Mouse (Mus musculus) megakaryocyte, embryonic 14.5 days (primary cell): ENCODE results near the gene Cldn1. TPM values are rescaled to one million over a fixed set of nuclear protein-coding genes. Genes with fewer than 3 reads are reported as not detected.

Source experiments
- H3K27me3 ChIP-seq: replicated peaks from 2 replicates; pipeline ENCODE3; 2012; ENCODE audit warnings: inconsistent platforms
- H3K36me3 ChIP-seq: replicated peaks from 2 replicates; pipeline ENCODE3; 2012; ENCODE audit warnings: low read length, inconsistent platforms, mixed read lengths
- H3K4me1 ChIP-seq: 2 replicates; pipeline ENCODE4 v1.6.1; 2012; ENCODE audit warnings: inconsistent platforms
- H3K4me3 ChIP-seq: replicated peaks from 2 replicates; pipeline ENCODE3; 2012; ENCODE audit warnings: moderate library complexity, mild to moderate bottlenecking, inconsistent platforms
- H3K9me3 ChIP-seq: 2 replicates; pipeline ENCODE4 v1.6.1; 2012; ENCODE audit warnings: inconsistent platforms
- FLI1 ChIP-seq: IDR thresholded peaks from 2 replicates; pipeline ENCODE4 v1.6.1; 2012; ENCODE audit warnings: low read length, inconsistent platforms, mixed read lengths
- GATA1 ChIP-seq: IDR thresholded peaks from 3 replicates; pipeline ENCODE4 v1.6.1; 2012; ENCODE audit warnings: mixed read lengths, low read length, inconsistent platforms, borderline replicate concordance
- polyA plus RNA-seq: library from polyadenylated mRNA; stranded (reverse); fragments of >175 nt; gene quantifications from 2 replicates; pipeline ENCODE4 v1.2.3, GENCODE M21; 2012; ENCODE audit warnings: low replicate concordance; ENCODE audit not compliant: insufficient read depth

Cldn1 gene
- polyA plus RNA-seq, 1 experiment = not detected

GRCm38 (mm10) chr16:26369044-26369730 lies 2.5 kb downstream of the Cldn1 start:
- Histone ChIP-seq H3K4me3 (no peak overlapping the region), H3K36me3 (no peaks in the 10 kb centered on the region), H3K27me3 (peaks cover 5% of the 10 kb centered on the region), H3K4me1 (peaks cover 5% of the 10 kb centered on the region; the same call in 1 of the 2 replicates), H3K9me3 (no peaks in the 10 kb centered on the region)
- TF ChIP-seq GATA1 = no peak

GRCm38 (mm10) chr16:26368121-26368520 lies 3.5 kb downstream of the Cldn1 start:
- Histone ChIP-seq H3K4me1 (peaks cover 5% of the 10 kb centered on the region; the same call in 1 of the 2 replicates), H3K4me3 (no peak overlapping the region), H3K27me3 (peaks cover 5% of the 10 kb centered on the region), H3K36me3 (no peaks in the 10 kb centered on the region), H3K9me3 (no peaks in the 10 kb centered on the region)
- TF ChIP-seq GATA1 (no peak), FLI1 (no peak)

- no peak for TF ChIP-seq GATA1
- no peak for TF ChIP-seq FLI1
- Histone ChIP-seq H3K36me3 (no peaks in the 10 kb centered on the region), H3K4me1 (no peaks in the 10 kb centered on the region), H3K9me3 (peaks cover 2% of the 10 kb centered on the region; the same call in 1 of the 2 replicates), H3K27me3 (no peaks in the 10 kb centered on the region), H3K4me3 (no peak overlapping the region)
Observed at GRCm38 (mm10) chr16:26360694-26361093, 10.9 kb downstream of the Cldn1 start.

- TF ChIP-seq FLI1 = no peak
- TF ChIP-seq GATA1 = no peak
- Histone ChIP-seq H3K36me3 (no peaks in the 10 kb centered on the region), H3K27me3 (no peaks in the 10 kb centered on the region), H3K4me1 (no peaks in the 10 kb centered on the region), H3K9me3 (peaks cover 2% of the 10 kb centered on the region; the same call in 1 of the 2 replicates), H3K4me3 (no peak overlapping the region)
Observed at GRCm38 (mm10) chr16:26359619-26360018, 12.0 kb downstream of the Cldn1 start.

GRCm38 (mm10) chr16:26358898-26359297 lies 12.7 kb downstream of the Cldn1 start:
- Histone ChIP-seq H3K4me3 (no peak overlapping the region), H3K36me3 (no peaks in the 10 kb centered on the region), H3K27me3 (no peaks in the 10 kb centered on the region), H3K9me3 (peaks cover 2% of the 10 kb centered on the region; the same call in 1 of the 2 replicates), H3K4me1 (no peaks in the 10 kb centered on the region)
- TF ChIP-seq FLI1 = no peak

GRCm38 (mm10) chr16:26357863-26358780 lies 13.5 kb downstream of the Cldn1 start:
- Histone ChIP-seq H3K27me3 (no peaks in the 10 kb centered on the region), H3K36me3 (no peaks in the 10 kb centered on the region), H3K4me1 (no peaks in the 10 kb centered on the region), H3K9me3 (peaks cover 2% of the 10 kb centered on the region; the same call in 1 of the 2 replicates), H3K4me3 (no peak overlapping the region)
- TF ChIP-seq FLI1 (no peak), GATA1 (no peak)

GRCm38 (mm10) chr16:26355513-26355912 lies 16.1 kb downstream of the Cldn1 start:
- H3K4me1 ChIP-seq = no peaks in the 10 kb centered on the region
- TF ChIP-seq GATA1 = no peak
- TF ChIP-seq FLI1 = no peak
- no peaks in the 10 kb centered on the region for H3K36me3 ChIP-seq
- no peaks in the 10 kb centered on the region for H3K27me3 ChIP-seq
- H3K9me3 ChIP-seq = peaks cover 2% of the 10 kb centered on the region; the same call in 1 of the 2 replicates
- H3K4me3 ChIP-seq = no peak overlapping the region

GRCm38 (mm10) chr16:26350786-26351185 lies 20.9 kb downstream of the Cldn1 start:
- no peak for TF ChIP-seq FLI1
- no peak for TF ChIP-seq GATA1
- no peaks in the 10 kb centered on the region for H3K27me3 ChIP-seq
- H3K36me3 ChIP-seq = no peaks in the 10 kb centered on the region
- H3K4me1 ChIP-seq = no peaks in the 10 kb centered on the region
- H3K9me3 ChIP-seq = no peaks in the 10 kb centered on the region
- no peak overlapping the region for H3K4me3 ChIP-seq

GRCm38 (mm10) chr16:26348809-26349208 lies 22.8 kb downstream of the Cldn1 start:
- TF ChIP-seq FLI1 (no peak), GATA1 (no peak)
- Histone ChIP-seq H3K9me3 (peaks cover 3% of the 10 kb centered on the region; the same call in 1 of the 2 replicates), H3K4me3 (no peak overlapping the region), H3K4me1 (no peaks in the 10 kb centered on the region), H3K36me3 (no peaks in the 10 kb centered on the region), H3K27me3 (no peaks in the 10 kb centered on the region)

GRCm38 (mm10) chr16:26316281-26316680 lies 55.4 kb downstream of the Cldn1 start:
- Histone ChIP-seq H3K36me3 (no peaks in the 10 kb centered on the region), H3K4me3 (no peak overlapping the region), H3K27me3 (no peaks in the 10 kb centered on the region), H3K4me1 (no peaks in the 10 kb centered on the region), H3K9me3 (peaks cover 7% of the 10 kb centered on the region; the same call in 1 of the 2 replicates)
- TF ChIP-seq GATA1 (no peak), FLI1 (no peak)
